Mouse (Mus musculus) thymus, adult 2 months (tissue): Measurements from ENCODE around the gene Tmco1. TPM values are rescaled to one million over a fixed set of nuclear protein-coding genes. Genes with fewer than 3 reads are reported as not detected.

Experiments
- DNase-seq: peaks from one replicate; pipeline ENCODE4 v3.0.0; 2021
- H3K27ac ChIP-seq: fragments of 200-500 bp; 2 replicates; pipeline ENCODE4 v1.5.1; 2012; ENCODE audit warnings: low read length, control low read depth; ENCODE audit not compliant: control insufficient read depth, insufficient read depth
- H3K27me3 ChIP-seq: fragments of 200-500 bp; 2 replicates; pipeline ENCODE4 v1.6.1; 2012; ENCODE audit warnings: mild to moderate bottlenecking, low read length, moderate library complexity, mixed read lengths; ENCODE audit not compliant: control insufficient read depth, insufficient read depth
- H3K36me3 ChIP-seq: fragments of 200-500 bp; 2 replicates; pipeline ENCODE4 v1.6.1; 2012; ENCODE audit warnings: mild to moderate bottlenecking, low read length, moderate library complexity; ENCODE audit not compliant: control insufficient read depth, insufficient read depth
- H3K4me1 ChIP-seq: fragments of 200-500 bp; replicated peaks from 2 replicates; pipeline ENCODE4 v1.6.1; 2012; ENCODE audit warnings: low read length; ENCODE audit not compliant: control insufficient read depth, insufficient read depth
- H3K4me3 ChIP-seq: fragments of 200-500 bp; 2 replicates; pipeline ENCODE4 v1.5.1; 2012; ENCODE audit warnings: mild to moderate bottlenecking, low read length, control low read depth, moderate library complexity; ENCODE audit not compliant: control insufficient read depth, insufficient read depth
- CTCF ChIP-seq: fragments of 200-500 bp; IDR thresholded peaks from 2 replicates; pipeline ENCODE4 v1.5.1; 2012; ENCODE audit warnings: mild to moderate bottlenecking, control low read depth, low read length, moderate library complexity, borderline replicate concordance; ENCODE audit not compliant: control insufficient read depth, poor library complexity, insufficient read depth; ENCODE audit errors: extremely low read depth
- POLR2A ChIP-seq: fragments of 200-500 bp; IDR thresholded peaks from 2 replicates; pipeline ENCODE4 v1.6.1; 2012; ENCODE audit warnings: mild to moderate bottlenecking, low read length, control low read depth, moderate library complexity; ENCODE audit not compliant: control insufficient read depth, poor library complexity, insufficient read depth; ENCODE audit errors: extremely low read depth
- WGBS: fragments of 180-500 bp; shearing (Covaris S2); methylation state at CpG from one replicate; pipeline ENCODE4 v1.1.7; 2018; 5-methylcytosine and 5-hydroxymethylcytosine counted together
- polyA plus RNA-seq: library from polyadenylated mRNA; depleted of rRNA; stranded (reverse); fragments of >200 nt; gene quantifications from 2 replicates; pipeline ENCODE4 v1.2.3, GENCODE M21; 2012; rRNA removed

Gene Tmco1
- polyA plus RNA-seq, 1 experiment, result 44.9 TPM

DNA sequence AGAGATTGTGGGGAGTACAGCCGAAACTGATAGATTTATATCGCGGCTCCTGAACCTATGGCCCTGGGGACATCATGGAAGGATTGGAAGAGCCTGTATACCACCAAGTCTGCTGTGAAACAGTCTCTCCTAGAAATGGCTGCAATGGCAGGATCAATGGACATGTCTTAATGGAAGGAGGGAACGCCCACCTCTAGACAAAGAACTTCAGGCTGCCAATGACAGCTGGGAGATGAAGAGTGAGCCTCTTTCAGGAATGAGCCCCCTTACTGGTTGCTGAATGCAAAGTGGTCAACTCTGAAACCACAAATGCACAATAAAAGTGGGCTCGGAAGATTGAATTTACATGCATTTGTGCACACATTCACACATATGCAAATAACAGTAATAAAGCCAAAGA, 74.6 kb downstream of the Tmco1 start:
- no peaks in the 10 kb centered on the region for H3K27me3 ChIP-seq
- no peaks in the 10 kb centered on the region for H3K4me1 ChIP-seq
- no peak overlapping the region for H3K4me3 ChIP-seq
- no peak for DNase-seq
- no peaks in the 10 kb centered on the region for H3K36me3 ChIP-seq
- H3K27ac ChIP-seq, result no peak overlapping the region
- WGBS, result 97% methylated on average over 5 of the region's 5 CpGs
- TF ChIP-seq CTCF (no peak), POLR2A (no peak)

DNA sequence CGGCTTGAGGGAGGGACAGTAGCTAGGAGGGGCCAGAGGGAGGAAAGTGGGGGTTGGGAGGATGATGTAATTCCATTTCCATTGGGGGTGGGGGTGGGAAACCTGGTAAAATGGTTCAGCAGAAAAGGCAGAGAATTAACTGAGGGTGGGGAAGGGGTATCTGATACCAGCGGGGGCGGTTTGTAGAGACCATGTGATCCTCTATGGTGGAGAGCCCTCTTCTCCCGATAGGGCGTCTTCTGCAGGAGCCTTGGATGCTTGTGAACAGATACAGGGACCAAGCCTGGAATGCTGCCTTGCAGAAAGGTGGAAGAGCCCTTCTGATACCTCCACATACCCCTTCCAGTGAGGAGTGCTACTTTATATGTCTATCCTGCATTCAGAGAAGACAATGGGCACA, 75.0 kb downstream of the Tmco1 start:
- H3K27me3 ChIP-seq, result no peaks in the 10 kb centered on the region
- DNase-seq, result no peak
- WGBS, result 94% methylated on average over 5 of the region's 5 CpGs
- TF ChIP-seq POLR2A (no peak), CTCF (no peak)
- H3K36me3 ChIP-seq, result no peaks in the 10 kb centered on the region
- H3K27ac ChIP-seq, result no peak overlapping the region
- H3K4me1 ChIP-seq, result no peaks in the 10 kb centered on the region
- no peak overlapping the region for H3K4me3 ChIP-seq

Other genes with a start within 250 kb of the Tmco1 start
- gene Uck2, start 23.1 kb upstream of the Tmco1 start, polyA plus RNA-seq, result 107 and 117 TPM in 2 replicates
- gene Aldh9a1, start 41.6 kb downstream of the Tmco1 start, polyA plus RNA-seq, result 33.2 and 33.5 TPM in 2 replicates
- gene Mgst3, start 85.5 kb downstream of the Tmco1 start, polyA plus RNA-seq, result 93.7 and 133 TPM in 2 replicates
- gene Lrrc52, start 158.4 kb downstream of the Tmco1 start, polyA plus RNA-seq, result not detected in 2 replicates